Mouse (Mus musculus) myocyte (in vitro differentiated cells): ENCODE measurements around the gene Mettl27. TPM values are rescaled to one million over a fixed set of nuclear protein-coding genes. Genes with fewer than 3 reads are reported as not detected.
"Not testable (repeated sequence)": the region's sequence is repeated elsewhere in the genome, so short reads cannot be mapped to it uniquely, and the experiment has no call there.

Experiments
- H3K27me3 ChIP-seq: one replicate; pipeline ENCODE4 v1.6.1; 2011; ENCODE audit not compliant: control insufficient read depth, insufficient read depth, insufficient read length
- H3K36me3 ChIP-seq: one replicate; pipeline ENCODE4 v1.6.1; 2011; ENCODE audit not compliant: control insufficient read depth, insufficient read depth
- H3K4me2 ChIP-seq: one replicate; pipeline ENCODE4 v1.6.1; 2011; ENCODE audit warnings: low read depth, control low read depth
- H3K4me3 ChIP-seq: one replicate; pipeline ENCODE4 v1.5.1; 2011; ENCODE audit warnings: mild to moderate bottlenecking, control low read depth, moderate library complexity
- H3K79me2 ChIP-seq: one replicate; pipeline ENCODE4 v1.6.1; 2011; ENCODE audit not compliant: control insufficient read depth, insufficient read depth
- H3ac ChIP-seq: one replicate; pipeline ENCODE4 v1.6.1; 2011; ENCODE audit not compliant: control insufficient read depth, insufficient read length
- CEBPB ChIP-seq: IDR thresholded peaks from 2 replicates; pipeline ENCODE4 v1.6.1; 2011; ENCODE audit warnings: mild to moderate bottlenecking, moderate library complexity; ENCODE audit not compliant: poor library complexity, insufficient read depth, severe bottlenecking
- E2F4 ChIP-seq: IDR thresholded peaks from one replicate; pipeline ENCODE4 v1.6.1; 2011; ENCODE audit warnings: mild to moderate bottlenecking, control low read depth, moderate library complexity; ENCODE audit not compliant: insufficient read depth
- MAX ChIP-seq: IDR thresholded peaks from one replicate; pipeline ENCODE4 v1.6.1; 2011; ENCODE audit warnings: low read depth, mild to moderate bottlenecking, control low read depth
- MYOD1 ChIP-seq, 3 experiments: IDR thresholded peaks; one replicate each; pipeline ENCODE4 v1.6.1; 2011; ENCODE audit warnings: control low read depth in 2 of 3, low read depth in 2 of 3, mild to moderate bottlenecking in 2 of 3, moderate library complexity in 1 of 3; ENCODE audit not compliant: insufficient read length in 2 of 3, control insufficient read depth in 1 of 3
- MYOG ChIP-seq, 3 experiments: IDR thresholded peaks; one replicate each; pipeline ENCODE4 v1.6.1; 2011; ENCODE audit warnings: control low read depth in 2 of 3, low read depth in 2 of 3, mild to moderate bottlenecking in 2 of 3; ENCODE audit not compliant: insufficient read length in 2 of 3, control insufficient read depth in 1 of 3, insufficient read depth in 1 of 3
- POLR2A ChIP-seq: IDR thresholded peaks from one replicate; pipeline ENCODE4 v1.6.1; 2011; ENCODE audit warnings: low read depth, mild to moderate bottlenecking, control low read depth, moderate library complexity; ENCODE audit not compliant: insufficient read length
- POLR2AphosphoS2 ChIP-seq: IDR thresholded peaks from one replicate; pipeline ENCODE4 v1.6.1; 2011; ENCODE audit warnings: low read depth, control low read depth; ENCODE audit not compliant: insufficient read length
- REST ChIP-seq: IDR thresholded peaks from one replicate; pipeline ENCODE4 v1.6.1; 2011; ENCODE audit warnings: mild to moderate bottlenecking, control low read depth, moderate library complexity; ENCODE audit not compliant: insufficient read depth, insufficient read length
- SRF ChIP-seq: IDR thresholded peaks from one replicate; pipeline ENCODE4 v1.6.1; 2011; ENCODE audit warnings: low read depth; ENCODE audit not compliant: control insufficient read depth, insufficient read length
- TCF12 ChIP-seq: IDR thresholded peaks from one replicate; pipeline ENCODE4 v1.6.1; 2011; ENCODE audit warnings: mild to moderate bottlenecking, control low read depth; ENCODE audit not compliant: poor library complexity, insufficient read depth, severe bottlenecking
- TCF3 ChIP-seq: IDR thresholded peaks from one replicate; pipeline ENCODE4 v1.6.1; 2011; ENCODE audit warnings: low read depth, control low read depth; ENCODE audit not compliant: insufficient read length
- USF1 ChIP-seq: IDR thresholded peaks from one replicate; pipeline ENCODE4 v1.6.1; 2011; ENCODE audit warnings: low read depth, mild to moderate bottlenecking, control low read depth, moderate library complexity
- polyA plus RNA-seq: library from polyadenylated mRNA; unstranded; fragments of >200 nt; fragmentation: generic; extraction: Trizol; gene quantifications from one replicate; pipeline ENCODE4 v1.2.1, GENCODE M21; 2012; ENCODE audit warnings: missing spikeins

Mettl27 gene
- polyA plus RNA-seq, 1 experiment, result 9.1 TPM

DNA sequence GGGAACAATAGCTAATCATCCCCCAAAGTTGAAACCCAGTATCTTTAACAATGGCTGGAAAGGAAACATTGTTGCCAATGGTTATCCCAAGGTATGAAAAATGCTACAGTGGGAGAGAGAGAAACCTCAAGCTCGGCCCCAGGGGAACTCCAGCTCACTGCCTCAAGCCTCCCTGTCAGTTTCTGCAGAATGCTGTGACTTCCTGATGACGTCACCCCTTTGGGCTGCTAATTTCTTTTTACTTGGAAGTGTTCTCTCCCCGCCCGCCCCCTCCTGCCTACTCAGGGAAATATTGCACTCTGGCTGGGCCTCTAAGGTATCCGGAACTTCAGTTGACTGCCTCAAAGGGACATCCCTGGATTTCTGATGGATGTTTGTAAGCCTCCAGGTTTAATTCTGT is 31.4 kb downstream of the Mettl27 start:
- peaks cover 12% of the 10 kb centered on the region for H3K27me3 ChIP-seq
- no peak overlapping the region for H3K4me3 ChIP-seq
- TF ChIP-seq SRF (no peak), TCF12 (no peak), TCF3 (no peak)
- no peaks in the 10 kb centered on the region for H3K36me3 ChIP-seq
- H3K4me2 ChIP-seq, result no peak overlapping the region
- no peaks in the 10 kb centered on the region for H3K79me2 ChIP-seq
- no peak overlapping the region for H3ac ChIP-seq

DNA sequence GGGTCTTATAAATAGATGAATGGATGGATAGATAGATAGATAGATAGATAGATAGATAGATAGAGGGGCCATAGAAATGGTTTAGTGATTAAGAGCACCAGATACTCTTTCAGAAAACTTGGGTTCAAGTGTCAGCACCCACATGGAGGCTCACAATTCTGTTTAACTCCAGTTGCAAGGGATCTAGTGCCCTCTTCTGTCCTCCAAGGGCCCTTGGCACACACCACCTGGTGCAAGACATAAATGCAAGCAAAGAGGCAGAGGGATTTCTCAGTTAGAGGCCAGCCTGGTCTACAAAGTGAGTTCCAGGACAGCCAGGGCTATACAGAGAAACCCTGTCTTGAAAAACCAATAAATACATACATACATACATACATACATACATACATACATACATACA is 32.5 kb downstream of the Mettl27 start:
- not testable (repeated sequence) for H3K4me2 ChIP-seq, H3K36me3 ChIP-seq, H3ac ChIP-seq, H3K79me2 ChIP-seq, H3K4me3 ChIP-seq
- H3K27me3 ChIP-seq, result peaks cover 21% of the 10 kb centered on the region

DNA sequence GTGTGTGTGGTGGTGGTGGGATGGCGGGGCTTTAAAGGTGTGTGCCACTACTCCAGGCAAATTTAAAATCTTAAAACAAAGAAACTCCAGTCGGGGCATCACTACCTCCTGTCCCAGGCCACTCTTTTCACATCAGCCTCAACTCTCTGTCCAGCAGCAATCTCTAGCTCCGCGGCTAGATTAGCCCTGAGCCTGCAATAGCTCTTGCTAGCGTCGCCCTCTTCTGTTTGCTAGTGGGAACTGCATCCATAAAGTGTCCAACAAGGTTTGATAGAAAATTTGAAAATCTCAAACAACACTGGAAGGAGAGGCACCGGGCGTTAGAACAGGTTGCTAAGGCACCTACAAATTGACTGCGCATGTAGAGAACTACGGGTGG is 33.3 kb downstream of the Mettl27 start:
- H3K4me2 ChIP-seq, result no peak overlapping the region
- H3K36me3 ChIP-seq, result no peaks in the 10 kb centered on the region
- H3K4me3 ChIP-seq, result no peak overlapping the region
- H3K79me2 ChIP-seq, result no peaks in the 10 kb centered on the region
- no peak for TF ChIP-seq POLR2A
- no peak for TF ChIP-seq MYOG (IDR thresholded peaks at IDR 0.05; ENCODE audit: control insufficient read depth in 1 of 3, insufficient read depth in 1 of 3, insufficient read length in 2 of 3, low read depth in 2 of 3)
- no peak for TF ChIP-seq MAX
- no peak for TF ChIP-seq SRF
- TF ChIP-seq USF1, result no peak
- TF ChIP-seq TCF3, result no peak
- TF ChIP-seq E2F4, result no peak
- TF ChIP-seq MYOD1 (IDR thresholded peaks at IDR 0.05; ENCODE audit: control insufficient read depth in 1 of 3, insufficient read length in 2 of 3, low read depth in 2 of 3), result no peak
- no peak for TF ChIP-seq REST
- TF ChIP-seq TCF12, result no peak
- no peak for TF ChIP-seq POLR2AphosphoS2
- no peak for TF ChIP-seq CEBPB
- H3ac ChIP-seq, result no peak overlapping the region
- H3K27me3 ChIP-seq, result peaks cover 21% of the 10 kb centered on the region

DNA sequence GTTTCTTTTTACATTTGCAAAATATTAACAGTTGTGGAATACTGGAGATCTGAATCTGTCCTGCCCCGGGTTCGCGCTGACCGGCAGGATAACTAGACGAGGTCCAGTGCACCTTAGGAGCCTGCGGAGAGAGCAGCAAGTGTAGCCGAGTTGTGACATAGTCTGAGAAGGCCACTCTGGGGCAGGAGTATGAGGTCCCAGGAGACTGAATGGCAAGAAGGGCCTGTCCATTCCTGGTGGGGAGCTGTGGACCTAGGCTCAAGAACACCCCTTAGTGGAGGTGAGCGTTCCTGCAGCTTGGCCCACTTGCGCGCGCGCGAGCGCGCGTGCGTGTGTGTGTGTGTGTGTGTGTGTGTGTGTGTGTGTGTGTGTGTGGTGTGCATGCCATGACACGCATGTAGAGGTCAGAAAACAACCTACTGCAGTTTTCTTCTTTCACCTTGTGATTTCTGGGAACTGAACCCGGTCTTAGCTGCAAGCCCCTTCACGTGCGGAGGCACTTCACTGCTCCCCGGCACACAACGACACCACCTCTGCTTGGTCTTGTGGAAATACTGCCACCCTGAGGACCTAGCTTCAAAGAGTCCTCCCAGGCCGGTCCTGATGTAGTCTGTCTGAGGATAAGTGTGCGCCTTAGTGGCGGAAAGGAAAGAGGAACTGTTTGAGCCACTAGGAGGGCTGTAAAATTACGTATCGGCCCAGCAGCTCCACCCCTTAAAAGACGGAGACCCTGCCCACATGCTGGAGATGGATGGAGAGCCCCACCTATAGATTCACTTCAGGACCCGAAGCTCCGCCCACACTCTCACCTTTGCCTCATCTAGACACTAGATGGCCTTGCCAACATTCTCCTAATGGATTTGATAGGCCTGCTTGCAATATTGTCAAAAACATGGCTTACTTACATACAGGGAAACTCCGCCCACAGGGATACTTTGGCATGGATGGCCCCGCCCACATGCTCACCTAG is 34.0 kb downstream of the Mettl27 start:
- no peak overlapping the region for H3K4me2 ChIP-seq
- H3K27me3 ChIP-seq, result peaks cover 21% of the 10 kb centered on the region
- TF ChIP-seq MYOD1 (IDR thresholded peaks at IDR 0.05; ENCODE audit: control insufficient read depth in 1 of 3, insufficient read length in 2 of 3, low read depth in 2 of 3) (no peak), E2F4 (no peak), MAX (no peak), CEBPB (no peak), POLR2A (no peak), USF1 (no peak), SRF (no peak), REST (no peak), TCF12 (no peak), MYOG (IDR thresholded peaks at IDR 0.05; ENCODE audit: control insufficient read depth in 1 of 3, insufficient read depth in 1 of 3, insufficient read length in 2 of 3, low read depth in 2 of 3) (no peak), POLR2AphosphoS2 (no peak), TCF3 (no peak)
- no peak overlapping the region for H3ac ChIP-seq
- H3K36me3 ChIP-seq, result no peaks in the 10 kb centered on the region
- H3K79me2 ChIP-seq, result no peaks in the 10 kb centered on the region
- no peak overlapping the region for H3K4me3 ChIP-seq

DNA sequence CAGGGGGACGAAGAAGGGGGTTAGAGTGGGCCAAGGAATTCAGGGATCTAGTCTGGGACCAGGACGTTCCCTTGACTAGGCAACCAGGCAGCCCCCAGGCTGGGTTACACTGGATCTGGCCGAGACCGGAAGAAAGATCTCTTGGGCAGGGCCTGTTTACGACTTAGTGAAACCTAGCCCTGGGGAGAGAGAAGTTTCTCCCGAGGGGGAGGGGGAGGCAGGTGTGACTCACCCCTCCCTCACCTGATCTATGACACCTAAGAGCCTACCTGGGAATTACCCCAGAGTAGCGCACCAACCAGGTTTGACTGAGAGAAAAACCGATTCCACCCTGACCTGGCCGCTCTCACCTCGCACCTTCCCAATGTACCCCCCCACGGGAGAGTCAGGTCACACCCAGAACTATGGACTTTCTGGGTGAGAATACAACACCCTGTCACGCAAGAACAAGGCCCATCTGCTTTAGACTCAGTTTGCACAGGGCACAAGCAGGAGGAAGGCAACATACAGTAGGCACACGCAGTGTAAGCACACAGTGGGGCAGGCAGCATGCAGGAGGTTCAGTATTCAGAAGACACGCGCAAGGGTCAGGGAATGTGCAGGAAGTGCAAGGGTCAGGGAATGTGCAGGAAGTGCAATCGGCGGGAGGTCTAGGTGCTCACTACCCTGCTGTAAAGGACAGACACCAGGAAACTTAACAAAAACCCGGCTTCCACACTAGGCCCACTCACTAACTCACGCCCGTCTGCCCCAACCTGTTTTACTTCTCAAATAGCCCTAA is 35.2 kb downstream of the Mettl27 start:
- no peak for TF ChIP-seq E2F4
- no peak for TF ChIP-seq POLR2A
- TF ChIP-seq TCF12, result no peak
- TF ChIP-seq MYOD1 (IDR thresholded peaks at IDR 0.05; ENCODE audit: control insufficient read depth in 1 of 3, insufficient read length in 2 of 3, low read depth in 2 of 3), result no peak
- TF ChIP-seq TCF3, result no peak
- no peak for TF ChIP-seq POLR2AphosphoS2
- TF ChIP-seq CEBPB, result no peak
- TF ChIP-seq REST, result no peak
- peaks cover 21% of the 10 kb centered on the region for H3K27me3 ChIP-seq
- no peak overlapping the region for H3K4me3 ChIP-seq
- no peak overlapping the region for H3ac ChIP-seq
- H3K4me2 ChIP-seq, result no peak overlapping the region
- no peaks in the 10 kb centered on the region for H3K79me2 ChIP-seq
- H3K36me3 ChIP-seq, result no peaks in the 10 kb centered on the region
